Mouse (Mus musculus): ENCODE data around the gene Gpank1. TPM values are rescaled to one million over a fixed set of nuclear protein-coding genes. Genes with fewer than 3 reads are reported as not detected.

Gene Gpank1
- polyA plus RNA-seq, 2 experiments: 15.1 to 17.5 TPM

GRCm38 (mm10) chr17:35147922-35148639 lies 26.8 kb downstream of the Gpank1 start:
- 0 out of 2 replicates have a peak overlapping the region, but pooled peaks have one; percentile 19 for H3K27ac ChIP-seq (replicated peaks; ENCODE audit: low read depth, low read length)
- ATAC-seq (ENCODE audit: low FRiP score, low read depth): 0 out of 2 replicates have a peak, but pooled peaks have one; percentile 2

DNA sequence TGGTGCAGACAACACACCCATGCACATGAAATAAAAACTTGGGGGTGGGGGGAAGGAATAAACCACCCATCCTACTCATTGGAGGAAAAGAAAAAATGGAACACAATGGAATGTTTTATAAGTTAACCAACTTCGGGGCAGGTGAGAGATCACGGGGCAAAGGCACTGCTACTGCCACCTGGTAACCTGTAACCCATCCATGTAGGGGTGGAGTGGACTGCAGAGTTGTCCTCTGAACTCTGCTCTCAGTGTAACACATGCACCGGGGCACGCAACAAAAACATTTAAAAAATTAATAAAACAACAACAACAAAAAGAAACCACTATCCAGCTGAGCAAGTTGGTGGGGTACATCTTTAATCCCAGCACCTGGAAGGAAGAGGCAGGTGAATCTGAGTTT lies 30.9 kb downstream of the Gpank1 start:
- Histone ChIP-seq H3K4me1 (ENCODE audit: control insufficient read depth, insufficient read depth, low read length) (no peaks in the 10 kb centered on the region), H3K27ac (replicated peaks; ENCODE audit: low read depth, low read length) (no peak overlapping the region), H3K9me3 (ENCODE audit: control insufficient read depth, low read length) (no peaks in the 10 kb centered on the region), H3K4me3 (replicated peaks; ENCODE audit: low read length) (no peak overlapping the region), H3K36me3 (ENCODE audit: control insufficient read depth, insufficient read depth, low read length) (peaks cover 99% of the 10 kb centered on the region), H3K4me2 (replicated peaks; ENCODE audit: low read depth, low read length, severe bottlenecking) (no peak overlapping the region), H3K9ac (ENCODE audit: low read depth, low read length, severe bottlenecking) (no peak overlapping the region), H3K27me3 (ENCODE audit: control insufficient read depth, insufficient read depth, low read length) (no peaks in the 10 kb centered on the region)
- ATAC-seq (ENCODE audit: low FRiP score, low read depth) (no peak), DNase-seq (ENCODE audit: low spot score) (no peak)
- no peak for TF ChIP-seq POLR2A (IDR thresholded peaks at IDR 0.05; ENCODE audit: borderline replicate concordance, extremely low read depth, insufficient read depth, insufficient read length)
- 94% methylated on average over 4 of the region's 4 CpGs for WGBS

More at GRCm38 (mm10) chr17:35147922-35148639, 26.8 kb downstream of the Gpank1 start:
- H3K27me3 ChIP-seq (ENCODE audit: control insufficient read depth, insufficient read depth, low read length): no peaks in the 10 kb centered on the region
- no peak for TF ChIP-seq POLR2A (IDR thresholded peaks at IDR 0.05; ENCODE audit: borderline replicate concordance, extremely low read depth, insufficient read depth, insufficient read length)
- no peak overlapping the region for H3K4me3 ChIP-seq (replicated peaks; ENCODE audit: low read length)
- H3K9me3 ChIP-seq (ENCODE audit: control insufficient read depth, low read length): no peaks in the 10 kb centered on the region
- H3K4me2 ChIP-seq (replicated peaks; ENCODE audit: low read depth, low read length, severe bottlenecking): no peak overlapping the region
- DNase-seq (ENCODE audit: low spot score): no peak
- H3K36me3 ChIP-seq (ENCODE audit: control insufficient read depth, insufficient read depth, low read length): peaks cover 99% of the 10 kb centered on the region
- no peak overlapping the region for H3K9ac ChIP-seq (ENCODE audit: low read depth, low read length, severe bottlenecking)
- no peaks in the 10 kb centered on the region for H3K4me1 ChIP-seq (ENCODE audit: control insufficient read depth, insufficient read depth, low read length)
- 68% methylated on average over 5 of the region's 5 CpGs for WGBS

- Histone ChIP-seq H3K4me1 (ENCODE audit: control insufficient read depth, insufficient read depth, low read length) (no peaks in the 10 kb centered on the region), H3K4me2 (replicated peaks; ENCODE audit: low read depth, low read length, severe bottlenecking) (no peak overlapping the region), H3K27ac (replicated peaks; ENCODE audit: low read depth, low read length) (no peak overlapping the region), H3K9me3 (ENCODE audit: control insufficient read depth, low read length) (no peaks in the 10 kb centered on the region), H3K36me3 (ENCODE audit: control insufficient read depth, insufficient read depth, low read length) (peaks cover 99% of the 10 kb centered on the region), H3K27me3 (ENCODE audit: control insufficient read depth, insufficient read depth, low read length) (no peaks in the 10 kb centered on the region), H3K4me3 (replicated peaks; ENCODE audit: low read length) (no peak overlapping the region), H3K9ac (ENCODE audit: low read depth, low read length, severe bottlenecking) (no peak overlapping the region)
- WGBS: 91% methylated on average over 9 of the region's 9 CpGs
- DNase-seq (ENCODE audit: low spot score) (no peak), ATAC-seq (ENCODE audit: low FRiP score, low read depth) (no peak)
- no peak for TF ChIP-seq POLR2A (IDR thresholded peaks at IDR 0.05; ENCODE audit: borderline replicate concordance, extremely low read depth, insufficient read depth, insufficient read length)
Observed at GRCm38 (mm10) chr17:35153077-35153476, 31.8 kb downstream of the Gpank1 start.

GRCm38 (mm10) chr17:35153931-35154330 lies 32.7 kb downstream of the Gpank1 start:
- TF ChIP-seq POLR2A (IDR thresholded peaks at IDR 0.05; ENCODE audit: borderline replicate concordance, extremely low read depth, insufficient read depth, insufficient read length): no peak
- Histone ChIP-seq H3K9ac (ENCODE audit: low read depth, low read length, severe bottlenecking) (0 out of 2 replicates have a peak overlapping the region, but pooled peaks have one; percentile 25), H3K4me1 (ENCODE audit: control insufficient read depth, insufficient read depth, low read length) (no peaks in the 10 kb centered on the region), H3K4me2 (replicated peaks; ENCODE audit: low read depth, low read length, severe bottlenecking) (no peak overlapping the region), H3K4me3 (replicated peaks; ENCODE audit: low read length) (no peak overlapping the region), H3K9me3 (ENCODE audit: control insufficient read depth, low read length) (no peaks in the 10 kb centered on the region), H3K27ac (replicated peaks; ENCODE audit: low read depth, low read length) (no peak overlapping the region), H3K27me3 (ENCODE audit: control insufficient read depth, insufficient read depth, low read length) (no peaks in the 10 kb centered on the region), H3K36me3 (ENCODE audit: control insufficient read depth, insufficient read depth, low read length) (peaks cover 99% of the 10 kb centered on the region)
- no peak for ATAC-seq (ENCODE audit: low FRiP score, low read depth)
- DNase-seq (ENCODE audit: low spot score): no peak
- WGBS: 63% methylated on average over 4 of the region's 4 CpGs

DNA sequence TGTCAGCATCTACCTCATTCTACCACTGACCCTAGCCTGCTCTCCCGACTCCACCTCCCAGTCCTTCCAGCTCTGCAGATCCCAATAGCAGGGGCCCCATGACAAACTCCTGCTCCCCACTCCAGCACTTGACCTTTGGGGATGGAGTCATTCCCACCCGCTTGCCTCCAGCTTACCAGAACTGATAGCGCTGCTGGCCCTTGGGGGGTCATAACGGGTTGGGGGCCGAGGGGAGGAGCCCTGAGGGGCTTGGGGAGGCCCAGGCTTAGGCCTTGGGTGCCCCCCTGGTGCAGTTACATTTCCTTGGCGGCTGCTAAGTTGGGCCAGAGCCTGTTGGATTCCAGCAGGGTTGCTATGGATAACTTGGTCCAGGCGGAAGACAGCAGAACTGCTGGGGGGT lies 33.4 kb downstream of the Gpank1 start:
- DNase-seq (ENCODE audit: low spot score): no peak
- ATAC-seq (ENCODE audit: low FRiP score, low read depth): no peak
- Histone ChIP-seq H3K4me2 (replicated peaks; ENCODE audit: low read depth, low read length, severe bottlenecking) (no peak overlapping the region), H3K9ac (ENCODE audit: low read depth, low read length, severe bottlenecking) (0 out of 2 replicates have a peak overlapping the region, but pooled peaks have one; percentile 25), H3K4me1 (ENCODE audit: control insufficient read depth, insufficient read depth, low read length) (no peaks in the 10 kb centered on the region), H3K27ac (replicated peaks; ENCODE audit: low read depth, low read length) (no peak overlapping the region), H3K36me3 (ENCODE audit: control insufficient read depth, insufficient read depth, low read length) (peaks cover 99% of the 10 kb centered on the region), H3K27me3 (ENCODE audit: control insufficient read depth, insufficient read depth, low read length) (no peaks in the 10 kb centered on the region), H3K4me3 (replicated peaks; ENCODE audit: low read length) (no peak overlapping the region), H3K9me3 (ENCODE audit: control insufficient read depth, low read length) (no peaks in the 10 kb centered on the region)
- WGBS: 84% methylated on average over 7 of the region's 7 CpGs
- no peak for TF ChIP-seq POLR2A (IDR thresholded peaks at IDR 0.05; ENCODE audit: borderline replicate concordance, extremely low read depth, insufficient read depth, insufficient read length)
